Mouse (Mus musculus): Measurements from ENCODE around the gene Nppb. TPM values are rescaled to one million over a fixed set of nuclear protein-coding genes. Genes with fewer than 3 reads are reported as not detected.

Gene Nppb
- polyA plus RNA-seq, 1 experiment = 2.3 TPM

DNA sequence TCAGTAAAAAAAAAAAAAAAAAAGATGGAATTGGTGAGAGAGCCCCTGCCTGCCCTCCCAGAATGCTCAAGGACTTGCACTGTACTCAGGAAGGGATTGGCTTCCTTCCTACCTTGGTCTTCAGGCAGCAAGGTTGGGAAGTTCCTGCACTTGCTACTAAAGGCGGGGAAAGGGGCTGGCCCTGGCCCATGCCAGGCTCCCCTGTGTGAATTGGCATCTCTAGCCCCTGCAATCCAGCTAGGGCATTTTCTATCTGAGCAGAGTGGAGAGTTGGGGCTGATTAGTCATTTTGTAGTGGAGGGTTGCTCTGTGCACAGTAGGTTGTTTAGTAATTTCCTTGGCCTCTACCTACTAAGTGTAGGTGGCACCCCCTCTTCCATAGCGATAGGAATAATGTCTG is 16.8 kb upstream of the Nppb start:
- H3K4me3 ChIP-seq (ENCODE audit: control insufficient read depth, insufficient read depth, low read length) = no peak overlapping the region
- H3K36me3 ChIP-seq (ENCODE audit: control insufficient read depth, insufficient read depth, low read length) = no peaks in the 10 kb centered on the region
- H3K4me1 ChIP-seq (replicated peaks; ENCODE audit: control insufficient read depth, insufficient read depth, low read length) = no peaks in the 10 kb centered on the region
- WGBS = 85% methylated on average over 2 of the region's 2 CpGs
- no peaks in the 10 kb centered on the region for H3K27me3 ChIP-seq (ENCODE audit: control insufficient read depth, insufficient read depth, low read length)
- no peak for TF ChIP-seq CTCF (IDR thresholded peaks at IDR 0.05; ENCODE audit: borderline replicate concordance, control insufficient read depth, extremely low read depth, insufficient read depth, low read length, poor library complexity)
- TF ChIP-seq POLR2A (IDR thresholded peaks at IDR 0.05; ENCODE audit: control insufficient read depth, extremely low read depth, insufficient read depth, low read length, poor library complexity) = no peak
- DNase-seq = no peak
- H3K27ac ChIP-seq (ENCODE audit: control insufficient read depth, insufficient read depth, low read length) = no peak overlapping the region

GRCm38 (mm10) chr4:147969337-147969736 is 16.3 kb upstream of the Nppb start:
- no peaks in the 10 kb centered on the region for H3K4me1 ChIP-seq (replicated peaks; ENCODE audit: control insufficient read depth, insufficient read depth, low read length)
- H3K27ac ChIP-seq (ENCODE audit: control insufficient read depth, insufficient read depth, low read length) = no peak overlapping the region
- H3K4me3 ChIP-seq (ENCODE audit: control insufficient read depth, insufficient read depth, low read length) = no peak overlapping the region
- DNase-seq = no peak
- WGBS = 57% methylated on average over 9 of the region's 9 CpGs
- no peaks in the 10 kb centered on the region for H3K27me3 ChIP-seq (ENCODE audit: control insufficient read depth, insufficient read depth, low read length)
- no peaks in the 10 kb centered on the region for H3K36me3 ChIP-seq (ENCODE audit: control insufficient read depth, insufficient read depth, low read length)
- no peak for TF ChIP-seq POLR2A (IDR thresholded peaks at IDR 0.05; ENCODE audit: control insufficient read depth, extremely low read depth, insufficient read depth, low read length, poor library complexity)

DNA sequence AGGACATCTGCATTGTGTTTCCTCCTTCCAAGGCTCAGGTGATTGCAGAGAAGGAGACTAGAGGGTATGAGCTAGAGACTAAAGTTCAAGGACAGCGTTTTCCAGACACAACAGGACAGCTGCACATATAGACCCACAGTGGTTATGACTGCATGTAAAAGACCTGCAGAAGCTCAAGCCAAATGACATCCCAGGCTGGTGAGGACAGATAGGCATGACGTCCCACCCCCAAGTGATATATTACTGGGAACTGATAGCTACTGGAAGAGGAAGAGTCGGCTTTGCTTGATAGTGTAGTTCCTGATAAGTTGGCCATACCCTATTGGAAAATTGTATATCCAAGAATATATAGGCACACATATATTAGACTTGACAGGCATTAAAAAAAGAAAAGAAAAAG is 9.4 kb upstream of the Nppb start:
- WGBS = 86% methylated on average over 3 of the region's 3 CpGs
- no peaks in the 10 kb centered on the region for H3K36me3 ChIP-seq (ENCODE audit: control insufficient read depth, insufficient read depth, low read length)

DNA sequence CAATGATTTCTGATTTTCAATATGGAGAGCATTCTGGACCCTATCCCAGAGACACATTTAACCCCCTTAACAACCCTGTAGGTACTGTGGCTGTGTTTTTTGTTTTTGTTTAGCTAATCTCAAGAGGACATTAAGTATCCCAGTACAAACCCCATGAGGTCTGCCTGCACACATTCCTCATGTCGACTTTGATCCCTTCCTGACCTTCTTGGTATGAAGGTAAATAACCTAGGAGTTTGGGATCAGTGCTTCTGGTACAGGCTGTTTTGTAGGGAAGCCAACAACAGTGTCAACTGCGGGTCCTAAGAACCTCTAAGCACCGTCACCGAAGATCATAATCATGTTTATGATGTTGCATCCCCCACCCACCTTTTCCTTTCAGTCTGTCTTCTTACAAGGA is 7.9 kb upstream of the Nppb start:
- H3K4me3 ChIP-seq (ENCODE audit: control insufficient read depth, insufficient read depth, low read length) = no peak overlapping the region
- H3K27me3 ChIP-seq (ENCODE audit: control insufficient read depth, insufficient read depth, low read length) = no peaks in the 10 kb centered on the region
- H3K27ac ChIP-seq (ENCODE audit: control insufficient read depth, insufficient read depth, low read length) = no peak overlapping the region
- TF ChIP-seq CTCF (IDR thresholded peaks at IDR 0.05; ENCODE audit: borderline replicate concordance, control insufficient read depth, extremely low read depth, insufficient read depth, low read length, poor library complexity) = no peak
- TF ChIP-seq POLR2A (IDR thresholded peaks at IDR 0.05; ENCODE audit: control insufficient read depth, extremely low read depth, insufficient read depth, low read length, poor library complexity) = no peak
- DNase-seq = no peak
- 83% methylated on average over 4 of the region's 4 CpGs for WGBS
- H3K4me1 ChIP-seq (replicated peaks; ENCODE audit: control insufficient read depth, insufficient read depth, low read length) = no peaks in the 10 kb centered on the region
- no peaks in the 10 kb centered on the region for H3K36me3 ChIP-seq (ENCODE audit: control insufficient read depth, insufficient read depth, low read length)

More for the DNA sequence above, 9.4 kb upstream of the Nppb start:
- no peaks in the 10 kb centered on the region for H3K4me1 ChIP-seq (replicated peaks; ENCODE audit: control insufficient read depth, insufficient read depth, low read length)
- no peaks in the 10 kb centered on the region for H3K27me3 ChIP-seq (ENCODE audit: control insufficient read depth, insufficient read depth, low read length)
- TF ChIP-seq POLR2A (IDR thresholded peaks at IDR 0.05; ENCODE audit: control insufficient read depth, extremely low read depth, insufficient read depth, low read length, poor library complexity) (no peak), CTCF (IDR thresholded peaks at IDR 0.05; ENCODE audit: borderline replicate concordance, control insufficient read depth, extremely low read depth, insufficient read depth, low read length, poor library complexity) (no peak)
- no peak overlapping the region for H3K27ac ChIP-seq (ENCODE audit: control insufficient read depth, insufficient read depth, low read length)
- no peak overlapping the region for H3K4me3 ChIP-seq (ENCODE audit: control insufficient read depth, insufficient read depth, low read length)
- no peak for DNase-seq

GRCm38 (mm10) chr4:147978391-147978790 is 7.2 kb upstream of the Nppb start:
- Histone ChIP-seq H3K4me3 (ENCODE audit: control insufficient read depth, insufficient read depth, low read length) (no peak overlapping the region), H3K27me3 (ENCODE audit: control insufficient read depth, insufficient read depth, low read length) (no peaks in the 10 kb centered on the region), H3K4me1 (replicated peaks; ENCODE audit: control insufficient read depth, insufficient read depth, low read length) (no peaks in the 10 kb centered on the region), H3K36me3 (ENCODE audit: control insufficient read depth, insufficient read depth, low read length) (no peaks in the 10 kb centered on the region), H3K27ac (ENCODE audit: control insufficient read depth, insufficient read depth, low read length) (no peak overlapping the region)
- no peak for DNase-seq
- 94% methylated on average over 6 of the region's 6 CpGs for WGBS
- TF ChIP-seq CTCF (IDR thresholded peaks at IDR 0.05; ENCODE audit: borderline replicate concordance, control insufficient read depth, extremely low read depth, insufficient read depth, low read length, poor library complexity) (no peak), POLR2A (IDR thresholded peaks at IDR 0.05; ENCODE audit: control insufficient read depth, extremely low read depth, insufficient read depth, low read length, poor library complexity) (no peak)

- H3K27me3 ChIP-seq (ENCODE audit: control insufficient read depth, insufficient read depth, low read length) = no peaks in the 10 kb centered on the region
- H3K27ac ChIP-seq (ENCODE audit: control insufficient read depth, insufficient read depth, low read length) = no peak overlapping the region
- no peaks in the 10 kb centered on the region for H3K4me1 ChIP-seq (replicated peaks; ENCODE audit: control insufficient read depth, insufficient read depth, low read length)
- no peak overlapping the region for H3K4me3 ChIP-seq (ENCODE audit: control insufficient read depth, insufficient read depth, low read length)
- TF ChIP-seq POLR2A (IDR thresholded peaks at IDR 0.05; ENCODE audit: control insufficient read depth, extremely low read depth, insufficient read depth, low read length, poor library complexity) (no peak), CTCF (IDR thresholded peaks at IDR 0.05; ENCODE audit: borderline replicate concordance, control insufficient read depth, extremely low read depth, insufficient read depth, low read length, poor library complexity) (no peak)
- H3K36me3 ChIP-seq (ENCODE audit: control insufficient read depth, insufficient read depth, low read length) = no peaks in the 10 kb centered on the region
- no peak for DNase-seq
- 82% methylated on average over 7 of the region's 7 CpGs for WGBS
Observed at GRCm38 (mm10) chr4:147979441-147979860, 6.1 kb upstream of the Nppb start.

DNA sequence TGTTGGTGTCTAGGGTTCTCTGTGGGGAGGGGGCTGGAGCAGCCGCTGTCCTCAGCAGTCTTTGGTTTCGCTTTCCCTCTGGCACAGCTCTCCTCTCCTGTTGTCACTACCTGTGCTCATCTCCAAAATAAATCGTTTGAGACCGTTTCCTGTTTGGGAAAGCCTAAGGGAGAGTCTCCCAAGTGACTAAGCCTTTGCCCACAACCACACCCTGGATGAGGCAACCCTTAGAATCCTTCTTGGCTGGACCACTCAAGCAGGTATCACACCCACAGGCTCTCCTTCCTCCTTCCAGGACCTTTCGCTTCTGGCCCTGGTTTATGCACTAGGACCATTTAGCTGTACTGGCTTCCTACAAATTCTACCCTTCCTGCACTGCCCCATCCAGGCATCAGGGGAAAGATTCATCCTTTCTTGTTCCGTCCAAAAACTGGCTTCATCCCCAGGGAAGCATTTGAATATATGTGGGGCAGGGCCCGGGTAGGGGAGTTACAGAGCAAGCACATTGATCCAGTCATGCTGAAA is 8.0 kb downstream of the Nppb start:
- no peak for DNase-seq
- H3K36me3 ChIP-seq (ENCODE audit: control insufficient read depth, insufficient read depth, low read length) = no peaks in the 10 kb centered on the region
- no peaks in the 10 kb centered on the region for H3K27me3 ChIP-seq (ENCODE audit: control insufficient read depth, insufficient read depth, low read length)
- no peak for TF ChIP-seq CTCF (IDR thresholded peaks at IDR 0.05; ENCODE audit: borderline replicate concordance, control insufficient read depth, extremely low read depth, insufficient read depth, low read length, poor library complexity)
- TF ChIP-seq POLR2A (IDR thresholded peaks at IDR 0.05; ENCODE audit: control insufficient read depth, extremely low read depth, insufficient read depth, low read length, poor library complexity) = no peak
- WGBS = 52% methylated on average over 7 of the region's 7 CpGs
- no peaks in the 10 kb centered on the region; the same call in 1 of the 2 replicates for H3K4me1 ChIP-seq (replicated peaks; ENCODE audit: control insufficient read depth, insufficient read depth, low read length)
- no peak overlapping the region for H3K27ac ChIP-seq (ENCODE audit: control insufficient read depth, insufficient read depth, low read length)
- no peak overlapping the region for H3K4me3 ChIP-seq (ENCODE audit: control insufficient read depth, insufficient read depth, low read length)
